Mouse (Mus musculus) heart, embryonic 11.5 days (tissue): ENCODE results near the gene Nr4a3. TPM values are rescaled to one million over a fixed set of nuclear protein-coding genes. Genes with fewer than 3 reads are reported as not detected.

Experiments
- ATAC-seq: fragments of 200-750 bp; cut with Nextera tagmentation; replicated peaks from 2 replicates; pipeline ENCODE4 v1.8.0; 2017; ENCODE audit warnings: moderate library complexity; ENCODE audit not compliant: insufficient number of reproducible peaks, low FRiP score, low TSS enrichment
- H3K27ac ChIP-seq: fragments of 300-500 bp; sonication (generic); 2 replicates; pipeline ENCODE4 v1.5.1; 2014; ENCODE audit warnings: mild to moderate bottlenecking, low read depth, low read length
- H3K27me3 ChIP-seq: fragments of 300-500 bp; sonication (generic); 2 replicates; pipeline ENCODE4 v1.6.1; 2014; ENCODE audit warnings: mild to moderate bottlenecking, low read length, mixed read lengths; ENCODE audit not compliant: control insufficient read depth, insufficient read depth
- H3K36me3 ChIP-seq: fragments of 300-500 bp; sonication (generic); 2 replicates; pipeline ENCODE4 v1.6.1; 2014; ENCODE audit warnings: mild to moderate bottlenecking, low read length, moderate library complexity, mixed read lengths; ENCODE audit not compliant: control insufficient read depth, insufficient read depth
- H3K4me1 ChIP-seq: fragments of 300-500 bp; sonication (generic); 2 replicates; pipeline ENCODE4 v1.6.1; 2014; ENCODE audit warnings: low read length; ENCODE audit not compliant: control insufficient read depth, insufficient read depth
- H3K4me2 ChIP-seq: fragments of 300-500 bp; sonication (generic); 2 replicates; pipeline ENCODE4 v1.6.1; 2014; ENCODE audit warnings: mild to moderate bottlenecking, moderate library complexity
- H3K4me3 ChIP-seq: fragments of 300-500 bp; sonication (generic); 2 replicates; pipeline ENCODE4 v1.5.1; 2014; ENCODE audit warnings: low read depth, low read length
- H3K9ac ChIP-seq: fragments of 300-500 bp; sonication (generic); 2 replicates; pipeline ENCODE4 v1.6.1; 2014; ENCODE audit warnings: mild to moderate bottlenecking, low read depth, low read length, moderate library complexity
- H3K9me3 ChIP-seq: fragments of 300-500 bp; sonication (generic); replicated peaks from 2 replicates; pipeline ENCODE4 v1.6.1; 2016; ENCODE audit warnings: low read length; ENCODE audit not compliant: control insufficient read depth
- WGBS: fragments of 180-500 bp; shearing (Covaris S2); extraction: QIAGEN DNeasy Blood & Tissue Kit; methylation state at CpG from one replicate; pipeline ENCODE4 v1.1.7; 2014; ENCODE audit not compliant: insufficient replicate concordance; 5-methylcytosine and 5-hydroxymethylcytosine counted together
- polyA plus RNA-seq: library from polyadenylated mRNA; unstranded; fragments of >200 nt; fragmentation: Nextera tagmentation; extraction: Ambion mirVana; gene quantifications from 2 replicates; pipeline ENCODE4 v1.2.1, GENCODE M21; 2014

The Nr4a3 gene
- polyA plus RNA-seq, 1 experiment from 2014 or later, result 0.17 TPM

GRCm38 (mm10) chr4:48064311-48064710, 19.4 kb downstream of the Nr4a3 start:
- ATAC-seq, result no peak
- Histone ChIP-seq H3K4me2 (no peak overlapping the region), H3K4me3 (no peak overlapping the region), H3K27ac (no peak overlapping the region), H3K27me3 (no peaks in the 10 kb centered on the region), H3K9me3 (no peaks in the 10 kb centered on the region), H3K36me3 (no peaks in the 10 kb centered on the region), H3K9ac (no peak overlapping the region), H3K4me1 (no peaks in the 10 kb centered on the region)
- WGBS, result 58% methylated on average over 4 of the region's 4 CpGs

- Histone ChIP-seq H3K4me3 (no peak overlapping the region), H3K9me3 (no peaks in the 10 kb centered on the region), H3K36me3 (no peaks in the 10 kb centered on the region), H3K4me2 (no peak overlapping the region), H3K4me1 (no peaks in the 10 kb centered on the region), H3K9ac (no peak overlapping the region), H3K27ac (no peak overlapping the region), H3K27me3 (no peaks in the 10 kb centered on the region)
- ATAC-seq, result no peak
- WGBS, result 82% methylated on average over 2 of the region's 2 CpGs
Observed at GRCm38 (mm10) chr4:48066676-48067075, 21.7 kb downstream of the Nr4a3 start.

GRCm38 (mm10) chr4:48069111-48069510, 24.2 kb downstream of the Nr4a3 start:
- H3K36me3 ChIP-seq, result no peaks in the 10 kb centered on the region
- no peaks in the 10 kb centered on the region for H3K4me1 ChIP-seq
- no peak for ATAC-seq
- no peak overlapping the region for H3K9ac ChIP-seq
- H3K4me2 ChIP-seq, result no peak overlapping the region
- WGBS, result 71% methylated on average over 7 of the region's 7 CpGs
- H3K9me3 ChIP-seq, result no peaks in the 10 kb centered on the region
- H3K27me3 ChIP-seq, result no peaks in the 10 kb centered on the region
- no peak overlapping the region for H3K27ac ChIP-seq
- H3K4me3 ChIP-seq, result no peak overlapping the region

- H3K9ac ChIP-seq, result no peak overlapping the region
- H3K4me2 ChIP-seq, result no peak overlapping the region
- no peak overlapping the region for H3K27ac ChIP-seq
- no peaks in the 10 kb centered on the region for H3K27me3 ChIP-seq
- no peak for ATAC-seq
- no peak overlapping the region for H3K4me3 ChIP-seq
- no peaks in the 10 kb centered on the region for H3K36me3 ChIP-seq
- H3K4me1 ChIP-seq, result peaks cover under 1% of the 10 kb centered on the region; the same call in 1 of the 2 replicates
- 85% methylated on average over 3 of the region's 3 CpGs for WGBS
- H3K9me3 ChIP-seq, result no peaks in the 10 kb centered on the region
Observed at GRCm38 (mm10) chr4:48072006-48072405, 27.1 kb downstream of the Nr4a3 start.

- Histone ChIP-seq H3K27ac (no peak overlapping the region), H3K4me2 (no peak overlapping the region), H3K36me3 (no peaks in the 10 kb centered on the region), H3K27me3 (no peaks in the 10 kb centered on the region), H3K4me3 (no peak overlapping the region), H3K9me3 (no peaks in the 10 kb centered on the region), H3K4me1 (peaks cover 6% of the 10 kb centered on the region), H3K9ac (no peak overlapping the region)
- no peak for ATAC-seq
- 81% methylated on average over 6 of the region's 6 CpGs for WGBS
Observed at GRCm38 (mm10) chr4:48073325-48073724, 28.4 kb downstream of the Nr4a3 start.

GRCm38 (mm10) chr4:48074451-48075240, 29.7 kb downstream of the Nr4a3 start:
- WGBS, result 82% methylated on average over 5 of the region's 5 CpGs
- H3K9ac ChIP-seq, result no peak overlapping the region
- H3K9me3 ChIP-seq, result no peaks in the 10 kb centered on the region
- H3K36me3 ChIP-seq, result no peaks in the 10 kb centered on the region
- H3K4me2 ChIP-seq, result no peak overlapping the region
- H3K4me3 ChIP-seq, result no peak overlapping the region
- H3K27me3 ChIP-seq, result no peaks in the 10 kb centered on the region
- ATAC-seq, result no peak
- no peak overlapping the region for H3K27ac ChIP-seq
- peaks cover 6% of the 10 kb centered on the region for H3K4me1 ChIP-seq

GRCm38 (mm10) chr4:48076693-48077471, 31.9 kb downstream of the Nr4a3 start:
- WGBS, result 63% methylated on average over 13 of the region's 13 CpGs
- H3K4me2 ChIP-seq, result no peak overlapping the region
- H3K36me3 ChIP-seq, result no peaks in the 10 kb centered on the region
- peak; percentile 22; the same call in 1 of the 2 replicates for ATAC-seq
- no peak overlapping the region for H3K9ac ChIP-seq
- no peaks in the 10 kb centered on the region for H3K27me3 ChIP-seq
- no peak overlapping the region for H3K4me3 ChIP-seq
- H3K9me3 ChIP-seq, result no peaks in the 10 kb centered on the region
- no peak overlapping the region for H3K27ac ChIP-seq
- peaks cover 6% of the 10 kb centered on the region for H3K4me1 ChIP-seq

- WGBS, result 11% methylated on average over 4 of the region's 4 CpGs
- Histone ChIP-seq H3K27ac (no peak overlapping the region), H3K36me3 (no peaks in the 10 kb centered on the region), H3K4me1 (peaks cover 6% of the 10 kb centered on the region), H3K4me3 (no peak overlapping the region), H3K27me3 (no peaks in the 10 kb centered on the region), H3K9me3 (no peaks in the 10 kb centered on the region), H3K9ac (no peak overlapping the region), H3K4me2 (peak overlapping the region; percentile 14)
- ATAC-seq, result no peak
Observed at GRCm38 (mm10) chr4:48078213-48078612, 33.3 kb downstream of the Nr4a3 start.
